Mouse (Mus musculus): ENCODE results near the gene Letm1.

The Letm1 gene

GRCm38 (mm10) chr5:33705612-33706349, 76.8 kb downstream of the Letm1 start:
- no peak for DNase-seq

- DNase-seq = no peak
Observed at GRCm38 (mm10) chr5:33704945-33705611, 77.5 kb downstream of the Letm1 start.

GRCm38 (mm10) chr5:33703999-33704398, 78.6 kb downstream of the Letm1 start:
- no peak for DNase-seq

- no peak for DNase-seq
Observed at GRCm38 (mm10) chr5:33701832-33702231, 80.8 kb downstream of the Letm1 start.

GRCm38 (mm10) chr5:33700010-33700409, 82.6 kb downstream of the Letm1 start:
- DNase-seq = no peak

- no peak for DNase-seq
Observed at GRCm38 (mm10) chr5:33698669-33699068, 83.9 kb downstream of the Letm1 start.

- no peak for DNase-seq
Observed at GRCm38 (mm10) chr5:33697947-33698512, 84.6 kb downstream of the Letm1 start.

- no peak for DNase-seq
Observed at GRCm38 (mm10) chr5:33697534-33697933, 85.1 kb downstream of the Letm1 start.

GRCm38 (mm10) chr5:33696430-33696829, 86.2 kb downstream of the Letm1 start:
- peak; percentile 83 to 89 for DNase-seq

- no peak for DNase-seq
Observed at GRCm38 (mm10) chr5:33695718-33696121, 86.9 kb downstream of the Letm1 start.

- DNase-seq = peak; percentile 79 to 89
Observed at GRCm38 (mm10) chr5:33694848-33695717, 87.5 kb downstream of the Letm1 start.

- DNase-seq = peak in 1 of 2 experiments; percentile 58
Observed at GRCm38 (mm10) chr5:33694461-33694847, 88.2 kb downstream of the Letm1 start.

GRCm38 (mm10) chr5:33692393-33692792, 90.2 kb downstream of the Letm1 start:
- peak in 1 of 2 experiments; percentile 60 for DNase-seq

GRCm38 (mm10) chr5:33689852-33690645, 92.6 kb downstream of the Letm1 start:
- peak; percentile 84 to 87 for DNase-seq
